Mouse (Mus musculus): ENCODE measurements around the gene Samd1. TPM values are rescaled to one million over a fixed set of nuclear protein-coding genes. Genes with fewer than 3 reads are reported as not detected.

Gene Samd1
- total RNA-seq, 2 experiments from 2014 or later: 15.6 to 16.7 TPM

Small RNA genes within 50 kb of the gene (microRNA-seq; reads per million reads assigned to microRNA genes)
- gene Mir1199 (ENCODE audit: borderline replicate concordance in 2 of 2) (6.4 to 6.6 reads per million in 2 experiments), gene Mir8111 (ENCODE audit: borderline replicate concordance in 2 of 2) (4.8 to 5.9 reads per million in 2 experiments)

Other genes with a start within 250 kb of the Samd1 start
- gene Adgrl1, start 97.6 kb upstream of the Samd1 start, total RNA-seq (2021): 10 to 100 TPM; 23.7 to 26.0 TPM
- under 1 TPM; 0.24 to 0.26 TPM for gene Gm10644, start 42.5 kb upstream of the Samd1 start, total RNA-seq (2021)
- gene Asf1b, start 42.2 kb upstream of the Samd1 start, total RNA-seq (2021): under 1 TPM; 0.54 to 0.96 TPM
- 100 to 1,000 TPM; 163 to 177 TPM for gene Prkaca, start 24.7 kb upstream of the Samd1 start, total RNA-seq (2021)
- under 1 TPM; 0.33 to 0.35 TPM for gene 1700067K01Rik, start 3.8 kb downstream of the Samd1 start, total RNA-seq (2021)
- gene 2210011C24Rik, start 14.5 kb downstream of the Samd1 start, total RNA-seq (2021): 1 to 10 TPM; 3.3 to 5.9 TPM
- gene Palm3, start 23.8 kb downstream of the Samd1 start, total RNA-seq (2021): under 1 TPM; 0.26 to 0.32 TPM
- 1 to 10 TPM in 1 of 2 experiments, under 1 TPM in 1; 0.69 to 1.2 TPM for gene Il27ra, start 44.9 kb downstream of the Samd1 start, total RNA-seq (2021)
- not detected for gene Rln3, start 47.3 kb downstream of the Samd1 start, total RNA-seq (2021)
- gene Gm10643, start 67.5 kb downstream of the Samd1 start, total RNA-seq (2021): 1 to 10 TPM; 1.3 to 1.6 TPM
- gene Rfx1, start 69.2 kb downstream of the Samd1 start, total RNA-seq (2021): 1 to 10 TPM; 3.6 to 4.4 TPM
- gene Dcaf15, start 107.1 kb downstream of the Samd1 start, total RNA-seq (2021): 1 to 10 TPM; 3.9 to 5.3 TPM
- not detected for gene Podnl1, start 128.3 kb downstream of the Samd1 start, total RNA-seq (2021)
- gene Cc2d1a, start 150.3 kb downstream of the Samd1 start, total RNA-seq (2021): 10 to 100 TPM; 13.7 to 13.8 TPM
- not detected for gene 4930432K21Rik, start 150.4 kb downstream of the Samd1 start, total RNA-seq (2021)
- not detected for gene Nanos3, start 187.5 kb downstream of the Samd1 start, total RNA-seq (2021)
- 1 to 10 TPM; 6.2 to 6.3 TPM for gene Zswim4, start 239.4 kb downstream of the Samd1 start, total RNA-seq (2021)